Mouse (Mus musculus): ENCODE results near the gene Pdk3.

Gene Pdk3

DNA sequence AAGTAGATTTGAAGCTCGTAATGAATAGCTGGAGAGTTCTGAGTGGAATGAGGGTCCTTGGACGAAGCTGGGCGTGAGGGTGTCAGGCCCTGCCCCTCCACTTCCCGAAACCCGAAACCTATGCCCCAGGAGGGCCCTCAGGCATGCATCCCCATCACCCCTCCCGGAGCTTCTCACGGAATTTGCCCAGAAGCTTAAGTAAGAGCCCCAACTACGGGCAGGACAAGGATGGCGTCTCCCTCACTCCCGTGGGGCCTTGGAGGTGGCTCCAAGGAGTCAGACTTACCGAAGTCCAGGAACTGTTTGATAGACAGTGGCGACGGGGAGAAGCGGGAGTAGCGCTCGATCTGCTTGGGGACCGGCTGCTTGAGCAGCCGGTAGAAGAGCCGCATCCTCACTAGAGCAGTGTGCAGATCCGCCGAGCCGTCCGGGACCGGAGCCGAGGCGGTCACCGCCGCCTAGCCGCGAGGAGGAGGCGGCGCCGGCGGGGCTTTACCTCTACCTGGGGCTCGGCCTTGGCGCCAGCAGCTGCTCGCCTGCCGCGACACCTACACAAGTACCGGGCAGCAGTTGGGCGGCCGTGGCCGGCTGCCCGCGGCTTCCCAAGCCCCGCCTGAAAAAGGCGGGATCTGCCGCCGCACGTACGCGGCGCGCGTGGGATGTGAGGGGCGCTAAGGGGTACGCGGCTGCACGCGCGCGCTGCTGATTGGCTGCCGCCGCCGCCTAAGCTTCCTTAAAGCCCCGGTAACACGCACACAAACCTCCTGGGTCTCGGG is at the start of gene Pdk3:
TSS of gene Pdk3 (minus strand) at position 641 of the 776 bp plus-strand sequence.
- peak; percentile 81 for DNase-seq

DNA sequence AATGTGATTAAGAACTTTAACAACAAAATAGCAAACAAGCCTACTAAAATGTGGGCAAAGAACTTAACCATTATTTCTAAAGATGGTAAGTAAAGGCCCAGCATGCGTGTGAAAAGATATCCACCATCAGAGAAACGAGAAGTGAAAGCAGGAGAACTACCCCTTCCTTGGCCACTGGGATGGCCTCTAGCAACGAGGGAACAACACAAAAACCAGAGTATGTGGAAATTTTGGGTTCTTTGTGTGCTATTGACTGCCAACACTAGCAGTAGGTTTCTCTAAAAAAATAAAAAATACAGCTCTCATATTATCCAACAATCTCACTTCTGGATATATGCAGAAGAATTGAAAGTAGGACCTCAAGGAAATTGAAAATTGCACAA is 45.6 kb upstream of the Pdk3 start:
- no peak for DNase-seq

DNA sequence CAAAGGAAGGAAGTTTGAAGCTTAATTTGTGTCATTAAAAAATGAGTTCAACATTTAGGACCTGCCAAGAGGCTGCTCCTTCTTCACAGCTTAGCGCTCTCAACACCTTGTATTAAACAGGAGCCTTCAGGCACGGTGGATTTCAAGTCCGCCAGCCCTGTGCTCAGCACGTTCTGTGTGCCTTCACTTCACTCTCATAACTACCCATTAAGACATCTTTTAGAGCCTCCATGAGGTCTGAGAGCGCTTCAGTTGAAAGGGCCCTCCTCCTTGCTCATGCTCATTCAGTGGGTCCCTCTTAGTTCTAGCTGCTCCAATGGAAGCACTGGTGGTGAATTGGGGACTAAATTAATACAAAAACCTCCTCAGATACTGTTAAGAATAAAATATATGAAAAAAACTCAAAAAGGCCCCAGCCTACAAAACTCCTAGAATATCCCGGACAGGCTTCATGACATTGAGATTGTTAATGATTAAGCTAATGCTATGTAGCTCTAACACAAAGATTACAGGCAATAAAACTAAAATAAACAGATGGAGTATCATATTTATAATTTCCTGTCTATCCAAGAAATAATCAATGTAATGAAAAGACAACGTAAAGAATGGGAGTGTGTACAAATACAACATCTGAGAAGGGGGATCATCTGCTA is 45.1 kb upstream of the Pdk3 start:
- DNase-seq, result no peak

- no peak for DNase-seq
Observed at GRCm38 (mm10) chrX:93863393-93863792, 31.4 kb upstream of the Pdk3 start.

- DNase-seq, result no peak
Observed at GRCm38 (mm10) chrX:93862525-93863086, 30.6 kb upstream of the Pdk3 start.

GRCm38 (mm10) chrX:93857756-93858155 is 25.8 kb upstream of the Pdk3 start:
- peak; percentile 12 for DNase-seq

DNA sequence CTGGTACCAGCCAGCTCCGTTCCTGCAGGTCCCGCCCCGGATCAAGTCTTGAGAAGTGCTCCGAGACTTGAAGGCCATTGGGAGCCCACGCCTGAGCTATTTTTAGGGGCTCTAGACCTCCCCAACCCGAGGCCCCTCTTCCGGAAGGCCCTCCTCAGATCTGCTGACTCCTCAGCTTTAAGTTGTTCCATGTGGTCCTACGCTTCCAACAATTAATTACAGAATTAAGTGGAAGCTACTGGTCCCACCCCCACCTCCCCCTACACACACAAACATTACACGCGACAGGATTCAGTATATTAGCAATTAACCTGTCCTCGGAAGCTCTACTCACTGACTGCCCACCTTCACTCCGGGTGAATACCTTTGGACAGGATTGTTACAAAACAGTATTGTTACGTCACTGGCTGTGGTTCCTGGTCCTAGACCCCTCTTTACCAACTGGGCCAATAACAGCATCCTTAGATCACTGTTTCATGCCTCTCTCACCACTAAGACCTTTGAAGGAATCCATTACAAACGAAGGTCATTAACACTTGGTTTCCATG is 410 bp upstream of the Pdk3 start:
- DNase-seq, result no peak

DNA sequence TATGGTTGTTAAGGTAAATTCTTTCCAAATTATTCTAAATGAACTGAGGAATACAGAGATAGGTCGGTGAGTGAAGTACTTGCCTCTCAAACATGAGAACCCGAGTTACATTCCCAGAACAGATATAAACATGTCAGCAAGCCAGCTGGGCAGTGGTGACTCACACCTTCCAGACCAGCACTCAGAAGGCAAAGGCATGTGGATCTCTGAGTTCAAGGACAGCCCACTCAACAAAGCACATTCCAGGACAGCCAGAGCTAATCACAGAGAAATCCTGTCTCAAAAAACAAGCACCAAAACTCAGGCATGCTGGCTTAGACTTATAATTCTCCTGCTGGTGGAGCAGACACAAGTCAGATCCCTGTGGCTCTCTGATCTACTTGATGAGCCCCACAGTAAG is 6.2 kb downstream of the Pdk3 start:
- no peak for DNase-seq

DNA sequence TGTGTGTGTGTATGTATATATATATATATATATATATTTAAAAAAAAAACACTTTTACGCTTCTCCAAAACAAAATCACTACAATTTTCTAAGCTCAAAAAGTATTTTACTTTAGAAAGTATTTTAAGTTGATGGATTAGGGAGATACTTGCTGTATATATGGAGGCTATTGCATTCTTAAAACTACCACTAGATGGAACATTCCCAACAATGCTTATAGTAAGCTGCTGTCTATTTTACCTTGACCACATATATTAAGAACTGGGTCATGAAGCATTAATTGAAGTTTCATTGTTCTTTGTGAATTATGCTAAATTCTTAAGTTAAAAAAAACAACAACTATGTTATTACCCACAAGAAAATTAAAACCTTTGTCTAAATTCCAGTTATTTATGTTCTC is 24.0 kb downstream of the Pdk3 start:
- DNase-seq, result no peak

GRCm38 (mm10) chrX:93793168-93793567 is 38.8 kb downstream of the Pdk3 start:
- DNase-seq, result peak; percentile 57

DNA sequence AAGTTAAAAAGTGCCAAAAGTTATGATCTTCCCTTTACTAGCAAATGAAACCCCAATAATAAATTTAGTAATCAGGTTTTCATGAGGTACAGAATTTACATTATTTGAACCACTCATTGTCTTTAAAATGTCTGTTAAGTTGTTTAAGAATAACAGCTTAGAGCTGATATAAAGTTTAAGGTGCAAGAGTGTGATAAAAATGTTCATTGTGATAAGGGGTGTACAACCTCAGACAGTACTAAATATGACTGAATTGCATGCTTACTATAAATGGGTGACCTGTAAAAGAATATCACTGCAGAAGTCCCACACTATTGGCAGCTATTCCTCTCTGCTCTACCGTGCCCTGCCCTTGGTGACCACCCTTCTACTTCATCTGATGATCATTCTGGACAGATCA is 42.4 kb downstream of the Pdk3 start:
- DNase-seq, result no peak

DNA sequence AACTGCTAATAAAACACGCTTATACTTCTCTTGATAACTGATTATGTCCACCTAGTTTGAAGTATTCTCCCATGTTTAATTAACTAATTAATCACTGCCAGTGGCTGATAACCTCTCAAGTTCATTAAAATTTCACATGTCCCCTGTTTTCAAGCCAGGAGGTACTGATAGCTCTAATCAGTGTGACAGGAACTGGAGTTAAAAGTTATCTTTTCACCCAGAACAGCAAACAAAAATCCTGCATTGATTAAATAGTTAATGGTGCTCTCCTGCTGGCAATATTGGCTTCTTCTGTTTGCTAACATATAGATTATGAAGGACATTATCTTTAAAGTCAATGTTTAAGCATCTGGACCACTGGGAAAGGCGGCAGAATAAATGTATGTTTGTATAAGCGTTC is 71.2 kb downstream of the Pdk3 start:
- DNase-seq, result no peak

GRCm38 (mm10) chrX:93756867-93757455 is 75.0 kb downstream of the Pdk3 start:
- DNase-seq, result no peak

DNA sequence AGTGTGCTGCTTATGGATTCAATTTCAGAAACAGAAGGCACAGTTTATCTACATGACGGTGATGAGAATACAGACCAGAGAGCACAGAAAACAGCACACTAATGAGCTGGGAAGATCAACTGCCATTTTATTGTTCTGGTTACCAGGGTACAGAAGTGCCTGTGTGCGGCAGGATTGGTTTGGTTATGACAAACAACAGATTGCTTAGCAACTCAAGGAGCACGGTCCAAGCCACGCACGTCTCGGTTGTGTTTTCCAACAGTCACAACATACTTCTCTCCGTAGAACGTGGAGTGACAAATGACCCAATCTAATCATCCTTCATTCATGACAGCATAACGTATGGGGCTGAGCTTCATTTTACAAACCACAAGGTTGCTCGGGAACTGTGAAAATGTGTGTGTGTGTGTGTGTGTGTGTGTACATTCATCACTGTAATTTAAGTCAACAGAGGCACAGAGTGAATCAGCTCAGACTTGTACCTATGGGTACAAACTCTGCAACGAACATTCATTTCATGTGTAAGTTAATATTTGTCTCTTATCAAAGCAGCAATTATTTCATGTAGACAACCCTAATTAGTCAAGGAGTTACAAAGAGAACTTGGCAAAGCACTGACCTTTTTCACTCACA is 76.7 kb downstream of the Pdk3 start:
- DNase-seq, result no peak

DNA sequence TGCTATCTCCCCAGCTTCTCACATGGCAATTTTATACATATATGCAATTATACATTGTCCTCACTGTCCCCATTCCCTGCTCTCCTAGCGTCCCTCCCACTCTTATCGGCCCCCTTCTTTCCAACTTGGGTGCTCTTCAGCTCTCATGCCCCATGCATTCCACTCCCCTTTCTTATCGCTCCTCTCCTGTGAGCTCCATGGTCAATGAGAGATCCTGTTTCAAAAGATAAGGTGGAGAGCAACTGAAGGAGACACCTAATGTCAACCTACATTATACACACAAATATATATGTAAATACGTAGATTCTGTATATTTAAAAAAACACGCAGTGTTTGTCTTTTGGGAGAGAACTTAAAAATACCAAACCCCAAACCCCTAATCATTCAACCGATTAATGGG is 81.4 kb downstream of the Pdk3 start:
- no peak for DNase-seq

GRCm38 (mm10) chrX:93749165-93749564 is 82.8 kb downstream of the Pdk3 start:
- DNase-seq, result no peak

DNA sequence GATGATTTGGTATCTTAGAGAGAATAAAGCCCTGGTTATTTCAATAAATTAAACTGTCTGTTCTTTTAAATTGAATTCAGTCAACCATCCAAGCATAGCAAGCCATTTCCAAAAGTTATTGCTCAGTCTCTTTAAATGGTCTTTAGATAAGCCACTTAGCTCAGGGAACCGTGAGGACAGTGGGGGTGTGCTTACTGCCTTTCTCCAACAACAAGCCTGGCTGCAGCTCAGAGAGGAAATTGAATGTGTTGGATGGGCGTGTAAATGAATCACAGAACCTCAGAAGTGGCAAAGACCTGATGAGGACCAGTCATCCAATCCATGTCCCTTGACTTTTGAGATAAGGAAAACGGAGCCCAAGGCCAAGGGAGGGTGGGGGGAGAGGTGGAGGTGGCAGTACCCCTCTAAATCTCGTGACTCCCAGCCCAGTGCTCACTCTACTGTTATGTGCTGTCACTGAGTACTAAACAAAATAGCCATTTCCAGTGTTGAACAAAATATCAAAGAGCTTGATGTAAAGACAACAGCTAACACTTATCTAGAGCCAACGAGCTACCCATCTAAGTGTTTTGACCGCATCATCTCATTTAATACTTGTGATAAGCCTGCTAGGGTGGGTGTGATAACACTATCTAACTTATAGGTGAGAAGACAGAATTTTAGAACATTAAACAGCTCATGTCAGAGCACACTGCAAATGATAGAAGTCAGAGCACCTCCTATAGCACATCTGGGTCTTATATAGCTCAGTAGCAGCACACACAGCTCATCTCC is 98.8 kb downstream of the Pdk3 start:
- no peak for DNase-seq

DNA sequence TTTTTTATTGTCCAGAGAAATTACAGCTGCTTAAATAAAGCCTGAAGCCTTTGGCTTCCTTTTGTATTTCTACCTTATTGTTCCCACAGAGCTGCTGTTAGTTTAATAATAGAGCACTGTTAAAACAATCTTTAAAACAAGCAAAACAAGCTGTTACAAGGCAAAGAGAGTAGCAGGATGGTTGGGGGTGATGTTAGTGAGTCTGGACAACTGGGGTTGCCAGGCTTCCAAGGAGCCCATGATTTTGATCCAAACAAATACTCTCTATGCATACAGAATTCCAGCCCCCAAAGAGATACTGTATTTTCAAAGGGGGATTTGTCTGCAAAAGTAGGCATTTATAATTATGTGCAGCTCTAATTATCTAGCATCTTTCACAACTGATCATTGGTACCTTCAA is 99.6 kb downstream of the Pdk3 start:
- no peak for DNase-seq

- DNase-seq, result no peak
Observed at GRCm38 (mm10) chrX:93730854-93731253, 101.1 kb downstream of the Pdk3 start.

- no peak for DNase-seq
Observed at GRCm38 (mm10) chrX:93729529-93729928, 102.5 kb downstream of the Pdk3 start.
